Mouse (Mus musculus) embryo, embryonic 11.5 days (tissue): ENCODE measurements around the gene Jak2.

Experiments used
- DNase-seq: peaks from one replicate; pipeline ENCODE4 v3.0.0-alpha.2; 2012; ENCODE audit warnings: low read depth, low spot score

Jak2 gene

DNA sequence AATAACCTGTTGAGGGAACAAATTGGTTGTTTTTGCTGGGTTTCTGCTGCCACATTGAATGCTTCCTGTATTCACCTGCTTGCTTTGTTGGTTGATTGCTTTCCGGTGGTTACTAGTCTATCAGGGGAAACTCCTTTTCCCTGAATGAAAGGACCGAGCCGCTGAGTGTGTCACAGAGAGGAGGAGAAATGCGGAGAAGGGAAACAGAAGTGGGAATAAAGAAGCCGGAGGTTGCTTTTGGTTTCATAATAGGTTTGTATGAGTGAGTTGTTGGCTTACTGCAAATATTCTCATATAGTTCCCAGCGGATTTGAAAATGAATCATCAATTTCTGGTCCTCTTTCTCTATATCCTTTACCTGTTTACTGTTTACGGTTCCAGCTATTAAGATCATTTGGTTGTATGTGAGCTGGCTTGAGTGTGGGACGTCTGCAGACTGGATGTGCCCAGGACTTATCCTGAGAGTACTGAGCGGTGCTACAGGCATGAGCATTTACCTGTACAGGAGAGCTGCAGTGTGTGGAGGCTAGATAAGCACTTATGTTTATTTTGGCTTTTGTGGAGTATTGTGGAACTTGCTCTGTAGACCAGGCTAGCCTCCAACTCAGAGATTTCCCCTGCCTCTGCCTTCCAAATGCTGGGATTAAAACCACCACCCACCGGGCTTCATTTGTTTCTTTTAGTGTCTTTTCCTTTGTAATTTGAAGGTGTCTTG, 1.4 kb downstream of the Jak2 start:
- DNase-seq, result no peak

DNA sequence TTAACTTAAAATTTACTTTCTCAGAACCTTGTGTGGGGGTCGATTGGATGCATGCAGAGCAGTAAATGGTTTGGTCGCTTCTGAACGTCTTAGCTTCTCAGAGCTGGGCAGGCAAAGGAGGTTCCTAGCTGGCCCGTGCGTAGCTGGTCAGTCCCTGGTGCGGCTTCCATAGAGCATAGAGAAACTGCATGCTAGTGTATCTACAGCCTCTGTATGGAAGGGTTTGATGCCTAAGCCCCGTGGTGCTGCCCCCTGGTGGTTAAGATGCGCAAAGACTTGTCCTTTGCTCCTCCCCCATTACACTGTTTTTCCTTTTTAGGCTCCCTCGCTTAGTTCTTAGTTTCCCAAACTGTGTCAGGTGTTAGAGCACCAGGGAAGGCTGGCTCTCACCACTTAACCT, 2.1 kb downstream of the Jak2 start:
- DNase-seq, result peak; percentile 79

DNA sequence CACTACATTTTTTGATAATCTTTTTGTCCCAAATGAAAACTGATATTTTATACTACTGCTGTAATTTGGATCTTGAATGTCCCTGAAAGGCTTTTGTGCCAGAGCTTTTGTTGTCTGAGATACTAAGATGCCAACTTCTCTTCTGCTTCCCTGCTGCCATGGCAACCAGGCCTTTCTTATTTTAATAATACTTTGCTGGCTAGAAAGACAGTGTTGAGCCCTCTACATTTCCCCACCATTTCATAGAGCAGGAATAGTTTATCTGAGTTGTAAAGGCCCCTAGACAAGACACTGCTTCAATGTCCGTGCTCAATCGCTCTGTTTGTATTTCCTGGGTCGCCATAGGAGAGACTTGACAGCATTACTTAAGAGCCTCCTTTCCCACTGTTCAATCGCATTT, 3.0 kb downstream of the Jak2 start:
- no peak for DNase-seq

DNA sequence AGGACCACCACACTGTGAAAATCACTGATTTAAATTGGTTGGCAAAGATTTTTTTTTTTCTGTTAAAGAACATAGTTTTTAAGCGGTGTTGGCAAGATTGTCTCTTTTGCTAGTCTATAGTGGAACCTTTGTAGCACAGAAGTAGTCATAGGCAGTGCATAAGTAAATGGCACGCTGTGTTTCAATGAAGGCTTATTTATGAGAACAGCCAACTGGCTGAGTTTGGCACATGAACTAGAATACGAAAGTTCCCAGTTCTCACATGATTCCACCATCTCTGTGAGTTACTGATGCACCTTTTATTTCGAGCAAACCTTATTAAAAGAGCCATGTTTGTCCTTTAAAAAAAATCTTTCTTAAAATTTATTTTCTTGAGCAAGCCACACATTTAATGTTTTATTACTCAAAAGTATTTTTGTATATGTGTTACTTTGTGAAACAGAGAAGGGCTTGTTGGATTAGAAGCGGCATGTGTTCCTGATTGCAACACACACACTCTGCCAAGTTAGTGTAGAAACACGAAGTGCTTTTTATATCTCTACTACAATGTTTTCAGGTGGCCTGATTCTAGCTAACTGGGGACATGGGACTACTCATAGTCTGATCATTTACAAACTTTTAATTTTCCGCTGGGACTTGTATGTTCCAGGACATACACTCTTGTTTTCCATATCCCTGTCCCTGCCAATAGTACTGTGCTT, 3.8 kb downstream of the Jak2 start:
- DNase-seq, result no peak

DNA sequence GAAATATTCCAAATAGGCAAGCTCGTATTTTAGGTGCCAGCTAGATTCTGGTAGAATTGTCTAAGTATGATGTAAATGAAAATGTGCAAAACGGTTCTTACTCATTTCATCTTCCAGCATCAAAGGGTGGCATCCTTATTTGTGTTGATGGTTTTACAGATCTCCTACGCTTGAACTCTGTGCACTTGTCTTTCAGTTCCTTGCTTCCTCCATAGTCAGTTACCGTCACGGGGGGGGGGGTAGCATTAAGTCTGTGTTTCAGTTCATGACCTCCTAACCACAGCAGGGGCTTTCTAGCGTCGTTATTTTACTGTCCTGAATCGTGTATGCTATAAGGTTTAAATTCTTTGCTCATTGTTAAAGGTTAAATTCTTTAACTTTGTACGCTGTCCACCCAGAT, 10.0 kb downstream of the Jak2 start:
- no peak for DNase-seq

DNA sequence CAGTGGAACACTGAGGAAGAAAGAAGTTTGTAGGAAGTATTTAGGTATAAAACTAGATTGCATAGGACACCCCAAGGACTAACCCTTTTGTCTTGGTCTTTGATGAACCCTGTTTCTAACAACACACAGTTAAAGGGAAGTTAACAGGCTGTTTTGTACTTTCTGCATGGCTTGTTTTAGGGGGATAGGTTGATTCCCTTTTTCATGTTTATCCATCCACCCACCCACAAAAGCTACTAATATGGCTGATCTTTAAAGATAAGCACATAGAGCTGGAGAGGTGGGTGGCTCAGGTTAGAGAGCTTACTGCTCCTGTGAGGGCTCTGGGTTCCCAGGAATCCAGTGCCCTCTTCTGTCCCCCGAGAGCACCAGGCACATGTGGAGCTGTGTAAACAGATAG, 11.9 kb downstream of the Jak2 start:
- no peak for DNase-seq

DNA sequence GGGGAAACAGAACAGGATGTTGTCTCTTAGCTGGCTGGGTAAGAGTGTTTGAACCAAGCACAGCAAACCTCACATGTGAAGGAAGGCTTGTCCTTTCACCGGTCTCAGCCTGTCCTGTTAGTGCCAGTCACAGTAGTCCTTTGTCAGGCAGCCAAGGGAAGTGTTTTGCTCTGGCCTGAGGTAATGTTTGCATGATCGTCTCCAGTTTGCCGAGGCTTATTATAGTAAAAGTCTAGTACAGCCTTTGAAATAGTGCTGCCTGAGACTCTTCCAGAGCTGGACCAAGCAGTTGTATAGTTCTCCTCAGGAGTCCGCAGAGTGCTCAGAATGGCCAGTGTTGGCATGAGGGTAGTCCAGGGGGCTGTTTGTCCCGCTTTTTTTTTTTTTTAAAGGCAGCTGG, 13.9 kb downstream of the Jak2 start:
- DNase-seq, result no peak

DNA sequence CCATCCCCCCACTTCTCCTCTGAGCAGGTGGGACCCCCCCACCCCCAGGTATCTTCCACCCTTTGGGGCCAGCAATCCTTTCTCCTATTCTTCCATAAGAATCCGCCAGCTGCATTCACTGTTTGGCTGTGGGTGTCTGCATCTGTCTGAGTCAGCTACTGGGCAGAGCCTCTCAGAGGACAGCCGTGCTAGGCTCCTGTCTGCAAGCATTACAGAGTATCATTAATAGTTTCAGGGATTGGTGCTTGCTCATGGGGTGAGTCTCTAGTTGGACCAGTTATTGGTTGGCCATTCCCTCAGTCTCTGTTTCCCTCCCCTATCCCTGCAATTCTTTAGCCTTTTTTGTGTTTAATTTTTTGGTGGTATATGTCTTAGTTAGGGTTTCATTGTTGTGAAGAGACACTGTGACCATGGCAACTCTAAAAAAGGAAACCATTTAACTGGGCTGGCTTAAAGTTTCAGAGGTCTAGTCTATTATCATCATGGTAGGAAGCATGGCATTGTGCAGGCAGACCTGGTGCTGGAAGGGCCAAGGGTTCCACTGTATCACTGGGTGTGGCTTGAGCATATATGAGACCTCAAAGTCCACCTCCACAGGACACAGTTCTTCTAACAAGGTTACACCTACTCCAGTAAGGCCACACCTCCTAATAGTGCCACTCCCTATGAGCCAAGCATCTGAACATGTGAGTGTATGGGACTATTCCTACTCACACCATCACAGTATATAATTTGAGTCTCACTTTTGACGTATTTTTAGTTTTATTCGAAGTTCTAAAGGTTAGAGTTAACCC, 15.6 kb downstream of the Jak2 start:
- no peak for DNase-seq

DNA sequence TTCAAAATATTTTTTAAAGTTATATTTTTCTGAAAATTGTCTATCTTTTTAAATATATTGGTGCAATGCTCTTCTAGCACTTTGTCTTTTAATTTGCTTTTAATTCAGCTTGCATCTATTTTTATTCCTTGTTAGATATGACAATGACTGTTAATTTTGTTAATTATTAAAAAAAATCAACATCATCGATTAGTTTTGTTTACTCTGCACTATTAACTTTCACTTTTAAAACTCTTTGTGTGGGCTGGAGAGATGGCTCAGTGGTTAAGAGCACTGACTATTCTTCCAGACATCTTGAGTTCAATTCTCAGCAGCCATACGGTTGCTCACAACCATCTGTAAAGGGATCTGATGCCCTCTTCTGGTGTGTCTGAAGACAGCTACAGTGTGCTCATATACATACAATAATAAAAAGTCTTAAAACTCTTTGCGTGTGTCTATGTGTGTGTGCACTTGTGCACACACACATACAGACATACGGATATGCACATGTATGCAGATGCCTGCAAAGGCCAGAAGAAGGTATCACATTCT, 17.2 kb downstream of the Jak2 start:
- DNase-seq, result no peak

DNA sequence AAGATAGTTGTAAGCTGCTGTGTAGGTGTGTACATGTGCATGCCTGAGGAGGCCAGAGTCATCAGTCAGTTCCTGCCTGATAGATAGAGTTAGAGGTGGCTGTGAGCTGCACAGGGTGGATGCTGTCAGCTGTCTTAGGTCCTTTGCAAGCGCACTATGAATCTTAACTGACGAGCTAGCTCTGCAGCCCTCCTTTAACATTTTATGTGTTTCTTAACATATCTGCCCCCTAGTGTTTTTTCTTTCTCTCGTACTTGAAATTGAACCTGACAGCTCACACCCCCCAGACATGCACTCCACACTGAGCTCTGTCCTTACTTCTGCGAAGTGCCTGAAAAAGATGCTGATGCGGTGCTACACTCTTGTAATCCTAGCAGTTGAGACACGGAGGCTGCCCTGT, 18.6 kb downstream of the Jak2 start:
- no peak for DNase-seq

DNA sequence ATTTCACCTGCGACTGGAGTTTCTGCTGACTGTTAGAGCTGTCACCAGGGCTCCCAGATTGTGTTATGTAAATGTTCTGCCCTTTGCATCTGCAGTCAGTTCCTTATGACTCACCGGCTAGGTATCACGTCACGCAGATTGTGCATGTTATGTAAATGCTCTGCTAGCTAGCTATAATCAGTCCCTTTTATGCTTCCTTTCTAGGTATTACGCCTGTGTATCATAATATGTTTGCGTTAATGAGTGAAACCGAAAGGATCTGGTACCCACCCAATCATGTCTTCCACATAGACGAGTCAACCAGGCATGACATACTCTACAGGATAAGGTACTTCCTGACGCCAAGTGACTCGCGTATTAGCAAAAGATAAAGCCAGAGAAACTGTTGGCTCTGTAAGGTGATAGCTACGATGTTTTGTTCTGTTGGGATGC, 19.5 kb downstream of the Jak2 start:
- DNase-seq, result no peak

DNA sequence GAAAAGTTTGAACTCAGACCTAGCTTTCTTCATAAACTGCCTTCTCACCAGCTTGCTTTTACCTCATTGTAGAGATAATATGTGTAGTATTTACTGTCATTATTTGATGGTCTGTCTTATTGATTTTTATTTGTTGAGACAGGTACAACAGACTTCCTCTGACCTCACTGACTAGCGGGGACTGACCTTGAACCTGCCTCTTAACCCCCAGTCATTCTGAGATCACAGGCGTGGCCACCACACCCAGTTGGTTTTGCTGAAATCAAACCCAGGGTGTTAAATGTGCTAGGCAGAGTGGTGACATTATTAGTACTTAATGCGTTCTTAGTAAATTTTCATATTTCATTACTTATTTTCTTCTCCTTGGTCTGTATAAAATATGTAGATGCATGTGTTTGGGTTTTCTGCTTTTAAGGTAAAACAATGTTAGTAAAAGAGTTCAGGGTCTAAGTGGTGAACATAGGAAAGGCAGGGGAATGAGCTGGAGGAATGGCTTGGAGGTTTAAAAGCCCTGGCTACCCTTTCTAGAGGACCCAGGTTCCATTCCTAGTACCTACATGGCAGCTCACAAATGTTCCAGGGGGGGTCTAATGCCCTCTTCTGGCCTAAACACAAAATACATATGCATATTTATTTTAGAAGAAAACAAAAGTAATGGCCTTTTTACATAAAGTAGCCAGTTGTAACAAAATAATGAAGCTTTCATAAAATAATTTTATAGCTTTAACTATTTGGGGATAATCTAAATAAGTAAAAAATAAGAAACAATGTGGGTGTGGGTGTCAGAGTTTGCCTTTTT, 20.6 kb downstream of the Jak2 start:
- no peak for DNase-seq

DNA sequence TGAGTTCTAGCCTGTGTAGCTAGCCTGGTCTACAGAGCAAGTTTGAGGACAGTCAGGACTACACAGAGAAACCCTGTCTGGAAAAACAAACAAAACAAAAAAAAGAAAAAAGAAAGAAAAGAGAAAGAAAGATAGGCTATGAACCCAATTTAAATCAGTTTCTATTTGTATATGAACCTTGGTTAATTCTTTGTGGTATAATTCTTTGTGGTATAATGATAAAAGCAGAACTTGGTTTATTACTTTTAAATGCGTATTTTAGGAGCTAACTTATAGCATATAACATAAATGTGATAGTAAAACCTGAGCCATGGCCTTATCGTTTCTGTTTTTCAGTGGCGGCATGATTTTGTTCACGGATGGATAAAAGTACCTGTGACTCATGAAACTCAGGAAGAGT, 24.8 kb downstream of the Jak2 start:
- no peak for DNase-seq

DNA sequence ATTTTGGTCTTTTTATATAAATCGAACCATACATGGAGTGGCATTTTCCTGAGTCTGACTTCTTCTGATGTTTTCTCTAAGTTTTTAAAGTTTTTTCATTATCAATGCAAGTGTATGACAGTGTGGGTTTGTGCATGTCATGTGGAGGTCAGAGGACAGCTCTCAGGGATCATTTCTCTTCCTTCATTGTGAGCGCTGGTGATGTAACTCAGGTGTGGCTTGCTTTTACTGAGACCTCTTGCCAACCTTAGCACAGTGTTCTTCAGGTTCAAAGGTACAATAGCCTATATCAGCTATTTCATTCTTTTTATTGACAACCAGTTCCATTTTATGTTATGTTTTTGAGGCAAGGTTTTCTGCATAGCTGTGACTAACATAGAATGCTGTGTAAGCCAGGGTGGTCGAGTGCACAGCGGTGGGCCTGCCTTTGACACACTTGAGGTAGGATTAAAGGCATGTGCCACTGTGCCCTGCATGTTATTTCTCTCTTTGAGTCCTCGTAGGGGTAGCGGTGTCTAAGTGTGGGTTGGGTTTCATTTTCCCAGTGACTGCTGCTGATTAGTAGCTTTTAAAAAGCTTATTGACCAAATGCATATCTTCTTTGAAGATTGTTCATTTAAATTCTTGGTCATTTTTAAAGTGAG, 27.4 kb downstream of the Jak2 start:
- DNase-seq, result no peak

DNA sequence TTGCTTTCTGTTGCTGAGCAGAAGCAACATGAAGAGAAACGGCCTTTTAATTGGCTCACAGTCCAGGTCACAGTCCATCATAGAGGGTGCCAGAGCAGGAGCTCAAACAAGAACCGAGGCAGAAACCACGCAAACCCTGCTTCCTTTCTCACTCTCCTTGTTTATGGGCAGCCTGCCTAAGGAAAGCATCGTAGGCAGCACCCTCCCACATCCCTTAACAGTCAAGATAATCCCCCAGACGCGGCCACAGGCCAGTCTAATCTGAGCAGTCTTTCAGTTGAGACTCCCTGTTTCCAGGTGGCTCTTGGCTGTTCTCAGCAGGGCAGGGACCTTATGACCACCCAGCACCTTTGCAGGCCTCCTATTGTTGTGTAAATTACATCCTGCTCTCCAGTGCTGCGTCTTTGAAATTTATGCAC, 33.8 kb downstream of the Jak2 start:
- DNase-seq, result no peak

DNA sequence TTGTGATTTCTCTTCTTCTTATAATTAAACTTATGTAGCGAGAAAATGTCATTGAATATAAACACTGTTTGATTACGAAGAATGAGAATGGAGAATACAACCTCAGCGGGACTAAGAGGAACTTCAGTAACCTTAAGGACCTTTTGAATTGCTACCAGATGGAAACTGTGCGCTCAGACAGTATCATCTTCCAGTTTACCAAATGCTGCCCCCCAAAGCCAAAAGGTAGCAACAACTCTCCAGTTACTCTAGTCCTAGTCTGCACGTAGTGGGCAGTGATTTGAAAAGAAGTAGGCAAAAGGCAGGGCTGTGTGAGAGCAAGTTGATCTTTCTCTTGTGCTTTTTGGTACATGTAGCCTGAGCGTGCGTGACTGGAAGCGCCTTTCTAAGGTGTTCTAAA, 36.2 kb downstream of the Jak2 start:
- DNase-seq, result no peak

DNA sequence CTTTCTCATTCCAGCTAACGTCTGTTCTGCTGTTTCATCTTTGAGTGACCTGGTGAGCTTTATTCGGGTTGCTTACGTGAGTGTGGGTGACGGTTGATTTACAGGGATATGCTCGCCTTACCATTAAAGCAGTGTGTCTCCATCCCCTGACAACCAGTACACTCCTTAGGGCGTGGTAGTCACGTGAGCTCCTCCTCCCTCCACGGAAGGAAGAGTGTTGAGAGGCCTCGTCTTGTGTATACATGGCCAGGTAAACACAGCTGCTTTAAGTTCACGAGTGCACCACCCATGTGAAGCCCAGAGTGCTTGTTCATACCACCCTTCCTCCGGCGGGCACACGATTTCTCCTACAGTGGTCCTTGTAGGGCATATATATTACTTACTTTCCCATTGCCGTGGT, 39.9 kb downstream of the Jak2 start:
- no peak for DNase-seq

DNA sequence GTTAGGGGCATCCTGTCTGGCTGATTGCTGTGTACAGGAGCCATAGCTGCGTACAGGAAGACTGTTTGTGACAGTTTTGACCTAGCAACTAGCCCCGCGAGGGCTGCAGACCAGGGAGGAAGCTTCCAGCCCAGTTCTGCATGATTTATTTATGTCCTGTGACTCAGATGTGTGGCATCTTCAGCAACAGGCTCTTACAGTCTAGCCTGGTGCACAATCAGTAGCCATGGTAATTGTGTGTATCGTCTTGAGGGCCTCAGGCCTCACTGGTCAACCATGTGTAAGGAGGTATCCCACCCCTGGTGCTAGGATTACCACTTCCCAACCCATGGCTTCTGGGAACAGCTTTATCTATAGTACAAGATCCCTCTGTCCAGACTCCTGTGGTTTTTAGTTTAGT, 40.9 kb downstream of the Jak2 start:
- DNase-seq, result no peak

DNA sequence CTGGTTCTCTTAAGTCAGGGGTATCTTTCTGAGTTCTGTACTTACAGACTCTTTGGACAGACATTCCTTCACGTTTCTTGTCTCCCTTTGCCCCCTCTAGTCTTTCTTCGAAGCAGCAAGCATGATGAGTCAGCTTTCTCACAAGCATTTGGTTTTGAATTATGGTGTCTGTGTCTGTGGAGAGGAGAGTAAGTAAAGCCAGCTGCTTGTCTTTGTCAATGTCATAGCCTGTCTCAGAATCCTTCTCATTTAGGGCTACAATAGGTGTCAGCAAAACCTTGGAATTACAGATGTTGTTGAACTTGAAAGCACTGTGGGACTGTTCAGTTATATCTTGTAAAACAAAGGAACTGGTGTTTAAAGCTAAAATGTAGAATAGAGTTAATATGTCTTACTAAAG, 43.1 kb downstream of the Jak2 start:
- no peak for DNase-seq

DNA sequence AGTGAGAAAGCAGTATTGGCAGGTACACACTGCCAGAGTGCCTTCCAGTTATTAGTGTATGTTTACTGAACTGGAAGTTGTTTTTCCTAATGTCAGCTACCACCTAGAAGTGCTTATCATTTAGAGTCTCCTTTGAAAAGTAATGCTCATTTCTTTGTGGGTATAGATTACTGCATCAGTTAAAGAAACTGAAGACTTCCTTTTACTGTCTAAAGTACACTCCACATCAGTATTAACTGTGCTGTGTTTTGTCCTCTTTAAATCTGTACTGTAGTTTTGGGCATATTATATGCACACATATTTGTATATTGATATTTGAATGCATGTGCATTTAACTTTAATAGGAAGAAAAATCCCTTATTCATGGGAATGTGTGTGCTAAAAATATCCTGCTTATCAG, 44.5 kb downstream of the Jak2 start:
- DNase-seq, result no peak

DNA sequence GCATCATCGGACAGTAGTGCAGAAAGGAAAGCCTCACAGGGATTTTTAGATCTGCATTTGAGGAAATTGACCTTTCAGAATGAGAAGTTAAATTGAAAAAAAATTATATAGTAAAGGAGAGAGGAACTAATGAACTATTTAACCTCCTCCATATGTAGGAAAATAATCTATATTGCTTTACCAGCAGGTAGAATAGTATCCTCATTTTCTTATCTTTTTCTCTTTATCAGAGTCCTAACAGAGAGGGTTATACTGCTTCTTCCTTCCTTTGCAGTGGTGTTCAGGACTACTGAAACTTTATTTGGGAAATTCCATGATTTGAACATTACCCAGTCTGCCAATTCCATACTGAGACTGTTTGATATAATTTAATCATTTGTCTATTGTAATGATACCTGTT, 45.7 kb downstream of the Jak2 start:
- no peak for DNase-seq
